ENCODE assay signal across 24 mouse cellular contexts in the genomic region with DNA sequence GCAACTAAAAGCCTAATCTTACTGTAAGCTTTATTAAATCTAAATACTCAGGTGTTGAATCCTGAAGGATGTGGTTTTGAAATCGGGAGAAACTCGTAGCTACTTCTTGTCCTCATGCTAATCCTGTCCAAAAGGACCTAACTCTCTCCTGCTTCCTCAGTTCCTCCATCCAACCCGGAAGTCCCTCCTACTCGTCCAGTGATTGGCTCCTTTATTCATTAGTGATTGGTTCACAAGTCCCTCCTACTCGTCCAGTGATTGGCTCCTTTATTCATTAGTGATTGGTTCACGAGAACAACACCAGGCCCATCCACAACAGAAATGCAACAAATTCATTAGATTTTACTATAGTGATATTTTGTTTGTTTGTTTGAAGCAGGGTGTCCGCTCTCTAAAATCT.
"Had no signal": no experiment of that assay in that cellular context is flagged by ENCODE, and none has a peak within 500 bp of the region (broad histone marks: within the 10 kb centered on the region; RNA-seq: fewer than 3 reads in every experiment).

No protein-coding gene starts in this region.

- H3K4me1 ChIP-seq: kidney, embryonic 15.5 days; limb, embryonic 13.5 days; liver, embryonic 12.5 days; liver, embryonic 15.5 days; lung, embryonic 15.5 days; megakaryocyte, embryonic 14.5 days; midbrain, embryonic 10.5 days; midbrain, embryonic 13.5 days had no signal

- H3K9ac ChIP-seq: kidney, embryonic 15.5 days; limb, embryonic 13.5 days; liver, embryonic 12.5 days; liver, embryonic 15.5 days; lung, embryonic 15.5 days; midbrain, embryonic 13.5 days had no signal

- H3K36me3 ChIP-seq: kidney, embryonic 15.5 days; limb, embryonic 13.5 days; liver, embryonic 12.5 days; liver, embryonic 15.5 days; lung, embryonic 15.5 days; midbrain, embryonic 10.5 days; midbrain, embryonic 13.5 days had no signal

- H3K4me3 ChIP-seq: kidney, embryonic 15.5 days; left cerebral cortex, adult 2 months; limb, embryonic 13.5 days; liver, embryonic 12.5 days; liver, embryonic 15.5 days; lung, embryonic 15.5 days; megakaryocyte, embryonic 14.5 days; midbrain, embryonic 10.5 days; midbrain, embryonic 13.5 days had no signal

- H3K27me3 ChIP-seq: kidney, embryonic 15.5 days; limb, embryonic 13.5 days; liver, embryonic 12.5 days; liver, embryonic 15.5 days; lung, embryonic 15.5 days; megakaryocyte, embryonic 14.5 days; midbrain, embryonic 13.5 days had no signal

- DNase-seq: kidney, adult 8-10 months; kidney, postnatal 10 days; kidney, postnatal 36 days; layer of hippocampus, postnatal 36 days; liver; lung, adult 18-20 months; lung, postnatal 10 days; lung, postnatal 36 days; right cerebral cortex, postnatal 14 days; right cerebral cortex, postnatal 4 days; thymus, adult 2 months; thymus, postnatal 14 days; thymus, postnatal 4 days had no signal

- H3K27ac ChIP-seq: kidney, embryonic 15.5 days; left cerebral cortex, adult 2 months; limb, embryonic 13.5 days; liver, embryonic 12.5 days; liver, embryonic 15.5 days; lung, embryonic 15.5 days; midbrain, embryonic 10.5 days; midbrain, embryonic 13.5 days; stomach, postnatal 0 days had no signal

- H3K4me2 ChIP-seq: kidney, embryonic 15.5 days; limb, embryonic 13.5 days; liver, embryonic 12.5 days; liver, embryonic 15.5 days; lung, embryonic 15.5 days; midbrain, embryonic 13.5 days had no signal

- ATAC-seq: liver, embryonic 12.5 days; midbrain, embryonic 13.5 days; midbrain, embryonic 16.5 days had no signal

- H3K9me3 ChIP-seq: kidney, embryonic 15.5 days; limb, embryonic 13.5 days; liver, embryonic 15.5 days; lung, embryonic 15.5 days; megakaryocyte, embryonic 14.5 days; midbrain, embryonic 10.5 days; midbrain, embryonic 13.5 days had no signal
